Mouse (Mus musculus) lung, adult 2 months (tissue): Measurements from ENCODE around the gene Hmgn3. TPM values are rescaled to one million over a fixed set of nuclear protein-coding genes. Genes with fewer than 3 reads are reported as not detected.

Experiments
- DNase-seq: peaks from one replicate; pipeline ENCODE4 v3.0.0; 2022
- H3K4me1 ChIP-seq: fragments of 200-500 bp; 2 replicates; pipeline ENCODE4 v1.6.1; 2011; ENCODE audit warnings: low read length; ENCODE audit not compliant: control insufficient read depth, insufficient read depth
- H3K4me3 ChIP-seq: fragments of 200-500 bp; replicated peaks from 2 replicates; pipeline ENCODE3; 2011; ENCODE audit warnings: low read depth, mild to moderate bottlenecking, control low read depth, low read length; ENCODE audit errors: extremely low read depth
- CTCF ChIP-seq: fragments of 200-500 bp; IDR thresholded peaks from 2 replicates; pipeline ENCODE4 v1.5.1; 2011; ENCODE audit warnings: mild to moderate bottlenecking, low read length, control low read depth; ENCODE audit not compliant: insufficient read depth
- POLR2A ChIP-seq: fragments of 200-500 bp; IDR thresholded peaks from 2 replicates; pipeline ENCODE4 v1.6.1; 2011; ENCODE audit warnings: low read depth, mild to moderate bottlenecking, control low read depth, low read length, borderline replicate concordance; ENCODE audit errors: extremely low read depth
- WGBS: fragments of 180-500 bp; shearing (Covaris S2); methylation state at CpG from one replicate; pipeline ENCODE4 v1.1.7; 2018; 5-methylcytosine and 5-hydroxymethylcytosine counted together
- polyA plus RNA-seq: library from polyadenylated mRNA; depleted of rRNA; stranded (reverse); fragments of >200 nt; gene quantifications from 2 replicates; pipeline ENCODE4 v1.2.3, GENCODE M21; 2012

The Hmgn3 gene
- polyA plus RNA-seq, 1 experiment: 8.9 TPM

DNA sequence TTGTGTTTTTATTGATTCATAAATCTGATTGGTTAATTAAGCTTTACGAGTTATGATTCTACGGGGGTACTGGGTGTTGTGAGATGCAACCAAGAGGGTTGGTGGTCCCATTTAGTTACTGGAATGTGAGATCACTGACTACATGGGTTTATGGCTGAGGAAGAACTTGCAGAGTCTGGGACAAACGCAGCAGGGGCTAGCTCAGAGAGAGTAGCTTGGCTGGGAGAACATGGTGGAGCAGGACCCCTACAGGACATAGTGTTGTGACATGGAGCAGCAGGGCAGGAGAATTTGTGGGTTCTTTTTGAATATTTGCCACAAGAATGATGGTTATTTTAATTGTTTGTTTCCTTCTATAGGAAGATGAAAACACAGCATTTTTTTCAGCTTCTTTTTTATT, 45.7 kb downstream of the Hmgn3 start:
- Histone ChIP-seq H3K4me3 (no peak overlapping the region), H3K4me1 (no peaks in the 10 kb centered on the region)
- no peak for DNase-seq
- no peak for TF ChIP-seq POLR2A
- no peak for TF ChIP-seq CTCF
- WGBS: 81% methylated on average over 3 of the region's 3 CpGs

DNA sequence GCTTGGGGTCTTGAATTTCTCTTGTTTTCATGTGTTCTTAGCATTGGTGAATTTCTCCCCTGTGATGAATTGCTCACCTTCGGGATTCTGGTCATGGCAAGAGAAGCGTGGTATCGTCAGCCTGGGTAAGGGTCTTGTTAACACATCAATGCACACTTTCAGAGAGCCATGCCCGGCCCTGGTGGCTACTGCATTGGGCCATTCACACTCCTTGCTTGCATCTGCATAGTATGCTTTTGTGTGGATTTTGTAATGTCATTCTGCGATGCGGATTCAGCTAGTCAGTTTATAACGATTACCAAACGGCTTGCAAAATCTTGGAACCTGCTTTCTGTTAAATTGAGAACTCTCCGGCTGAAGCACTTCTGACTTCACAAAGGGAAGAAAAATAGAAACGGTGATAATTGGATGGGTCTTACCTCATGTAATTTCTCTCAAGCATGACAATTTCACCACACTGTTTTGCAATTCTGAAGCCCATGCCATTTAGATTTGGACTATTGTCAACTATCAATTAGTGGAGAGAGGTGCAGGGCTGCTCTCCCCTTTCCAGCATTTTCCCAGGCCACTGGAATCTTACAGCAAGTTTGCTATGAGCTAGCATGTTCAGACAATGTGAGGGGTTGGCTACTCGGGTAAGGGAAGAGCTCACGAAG, 47.7 kb downstream of the Hmgn3 start:
- no peak for DNase-seq
- Histone ChIP-seq H3K4me1 (no peaks in the 10 kb centered on the region), H3K4me3 (no peak overlapping the region)
- WGBS: 81% methylated on average over 12 of the region's 12 CpGs
- TF ChIP-seq CTCF (no peak), POLR2A (no peak)

DNA sequence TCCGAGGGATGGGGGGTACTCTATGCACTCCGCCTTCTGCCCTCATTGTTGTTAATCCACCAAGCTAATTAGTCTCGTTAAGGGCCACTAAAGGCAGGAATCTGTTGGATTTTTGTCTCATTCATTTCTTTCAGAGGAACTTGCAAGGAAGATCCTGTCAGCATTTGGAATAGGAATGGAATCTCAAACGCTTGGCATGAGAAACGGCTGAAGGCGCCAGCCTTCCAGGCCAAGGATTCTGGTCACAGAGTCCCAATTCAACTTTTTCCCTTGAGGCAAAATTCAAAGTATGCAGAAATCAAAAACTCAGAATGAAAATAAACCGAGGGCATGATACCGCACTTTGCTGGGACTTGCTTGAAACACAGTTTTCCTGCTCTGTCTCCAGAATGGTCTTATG, 48.7 kb downstream of the Hmgn3 start:
- DNase-seq: no peak
- WGBS: 63% methylated on average over 8 of the region's 8 CpGs
- TF ChIP-seq CTCF: no peak
- no peak for TF ChIP-seq POLR2A
- H3K4me3 ChIP-seq: no peak overlapping the region
- H3K4me1 ChIP-seq: no peaks in the 10 kb centered on the region

DNA sequence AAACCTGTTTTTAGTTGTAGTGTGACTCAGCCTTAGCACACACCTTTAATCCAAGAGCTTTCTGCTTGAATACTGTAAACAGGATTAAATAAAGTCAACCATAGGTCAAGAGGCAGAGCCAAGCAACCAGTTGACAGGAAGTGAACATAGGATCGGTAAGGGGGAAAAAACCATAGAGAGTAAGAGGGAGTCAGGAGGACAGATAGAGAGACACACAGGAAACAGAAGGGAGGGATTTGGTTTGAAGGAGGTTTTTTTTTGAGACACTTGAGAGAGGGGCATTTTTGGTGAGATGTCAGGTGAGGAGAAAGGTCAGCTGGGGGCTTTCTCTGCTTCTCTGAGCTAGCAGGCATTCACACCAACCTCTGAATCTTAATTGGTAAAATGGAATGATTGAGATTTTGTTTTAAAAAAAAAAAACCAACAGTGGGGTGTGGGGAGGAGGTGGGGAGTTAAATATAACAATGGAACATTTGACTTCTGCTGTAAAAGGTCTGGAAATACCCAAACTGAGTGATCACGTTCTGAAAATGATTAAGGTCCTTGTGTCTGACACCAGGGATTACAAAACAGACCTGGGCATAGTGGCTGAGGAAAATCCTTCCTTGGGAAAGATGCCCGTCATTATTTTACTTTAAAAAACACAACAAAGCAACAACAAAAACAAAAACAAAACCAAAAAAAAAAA, 51.7 kb downstream of the Hmgn3 start:
- Histone ChIP-seq H3K4me1 (no peaks in the 10 kb centered on the region), H3K4me3 (no peak overlapping the region)
- TF ChIP-seq POLR2A: no peak
- TF ChIP-seq CTCF: no peak
- no peak for DNase-seq
- 53% methylated on average over 3 of the region's 3 CpGs for WGBS

DNA sequence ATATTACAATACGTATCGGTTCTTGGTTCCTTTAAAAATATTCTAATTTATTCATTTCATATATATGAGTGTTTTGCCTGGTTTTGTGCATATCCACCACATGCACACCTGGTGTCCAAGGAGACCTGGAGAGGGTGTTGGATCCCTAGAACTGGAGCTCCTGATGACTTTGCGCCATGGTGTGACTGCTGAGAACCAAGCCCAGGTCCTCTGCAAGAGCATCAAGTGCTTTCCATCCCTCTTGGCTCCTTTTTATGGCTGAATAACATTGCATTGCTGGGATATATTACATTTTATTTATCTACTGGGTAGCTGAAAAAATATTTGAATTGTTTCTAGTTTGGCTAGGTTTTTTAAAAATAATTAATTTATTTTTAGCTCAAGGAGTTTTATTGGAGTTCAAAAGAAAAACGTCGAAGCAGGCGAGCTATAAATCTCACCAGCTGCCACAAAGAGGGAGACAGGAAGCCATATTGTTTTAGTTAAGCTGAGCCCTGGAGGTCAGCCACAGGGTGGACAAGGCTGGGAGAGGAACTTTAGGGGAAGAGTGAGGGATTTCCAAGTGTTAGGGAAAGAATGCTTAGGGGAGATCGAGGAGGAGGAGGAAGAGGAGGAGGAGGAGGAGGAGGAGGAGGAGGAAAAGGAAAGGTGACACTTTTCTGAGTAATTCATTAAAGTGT, 62.6 kb downstream of the Hmgn3 start:
- no peak for DNase-seq
- TF ChIP-seq POLR2A (no peak), CTCF (no peak)
- WGBS: 55% methylated on average over 7 of the region's 7 CpGs
- H3K4me3 ChIP-seq: no peak overlapping the region
- H3K4me1 ChIP-seq: no peaks in the 10 kb centered on the region

DNA sequence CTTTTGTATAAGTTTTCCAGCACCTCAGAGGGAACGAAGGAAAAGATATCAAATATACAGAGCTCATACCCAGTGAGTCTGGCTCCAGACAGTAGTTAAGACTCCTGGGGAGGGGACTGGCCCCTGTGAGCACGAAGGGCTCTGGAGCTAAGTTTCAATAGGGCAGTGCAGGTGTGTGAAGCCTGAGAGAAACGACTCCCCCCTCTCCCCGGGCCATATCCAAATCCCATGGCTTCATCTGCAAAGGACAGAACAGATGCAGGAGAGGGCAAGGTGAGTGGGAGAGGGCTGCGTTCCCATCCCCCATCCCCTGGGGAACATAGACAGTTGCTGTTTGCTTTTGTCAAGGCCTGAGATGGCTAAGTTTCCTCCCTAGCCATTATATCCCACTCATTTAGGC, 63.4 kb downstream of the Hmgn3 start:
- H3K4me1 ChIP-seq: no peaks in the 10 kb centered on the region
- WGBS: 73% methylated on average over 5 of the region's 5 CpGs
- TF ChIP-seq POLR2A (no peak), CTCF (no peak)
- DNase-seq: no peak
- no peak overlapping the region for H3K4me3 ChIP-seq

DNA sequence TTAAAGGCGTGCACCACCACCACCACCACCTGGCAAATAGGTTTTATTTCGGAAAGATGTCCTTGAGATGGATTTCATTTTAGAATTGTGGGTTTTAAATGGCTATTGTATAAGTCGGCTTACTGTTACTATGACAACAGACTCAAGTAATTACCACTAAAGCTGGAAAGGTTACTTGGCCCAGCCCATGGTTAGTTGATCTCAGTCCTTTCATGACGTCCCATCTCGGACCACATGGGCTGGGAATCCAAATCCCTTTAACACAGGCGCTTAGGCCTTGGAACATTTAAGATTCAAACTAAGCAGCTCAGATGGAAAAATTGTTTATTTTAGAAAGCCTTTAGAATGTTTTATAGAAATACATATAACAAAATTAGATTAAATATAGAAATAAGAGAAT, 64.2 kb downstream of the Hmgn3 start:
- WGBS: 85% methylated on average over 6 of the region's 6 CpGs
- Histone ChIP-seq H3K4me1 (no peaks in the 10 kb centered on the region), H3K4me3 (no peak overlapping the region)
- no peak for DNase-seq
- TF ChIP-seq CTCF (no peak), POLR2A (no peak)

DNA sequence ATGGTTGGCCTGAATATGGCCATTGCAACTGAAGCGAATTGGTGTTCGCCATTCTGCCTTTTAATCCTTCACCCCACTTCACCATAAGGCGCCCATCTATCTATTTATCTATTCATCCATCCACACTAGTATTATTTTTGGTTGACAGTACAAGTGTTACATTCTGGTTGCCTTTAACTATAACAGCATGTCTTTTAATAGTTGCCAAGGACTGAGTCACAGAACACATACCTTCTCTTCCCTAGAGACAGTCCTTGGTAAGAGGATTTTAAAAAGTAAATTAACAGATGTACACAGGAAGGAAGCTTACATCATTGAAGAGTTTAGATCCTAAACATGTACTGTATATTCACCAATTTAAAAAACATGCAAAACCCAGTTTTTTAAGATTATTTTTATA, 66.8 kb downstream of the Hmgn3 start:
- DNase-seq: no peak
- WGBS: 86% methylated on average over 3 of the region's 3 CpGs
- no peak for TF ChIP-seq CTCF
- TF ChIP-seq POLR2A: no peak
- H3K4me3 ChIP-seq: no peak overlapping the region
- H3K4me1 ChIP-seq: no peaks in the 10 kb centered on the region

DNA sequence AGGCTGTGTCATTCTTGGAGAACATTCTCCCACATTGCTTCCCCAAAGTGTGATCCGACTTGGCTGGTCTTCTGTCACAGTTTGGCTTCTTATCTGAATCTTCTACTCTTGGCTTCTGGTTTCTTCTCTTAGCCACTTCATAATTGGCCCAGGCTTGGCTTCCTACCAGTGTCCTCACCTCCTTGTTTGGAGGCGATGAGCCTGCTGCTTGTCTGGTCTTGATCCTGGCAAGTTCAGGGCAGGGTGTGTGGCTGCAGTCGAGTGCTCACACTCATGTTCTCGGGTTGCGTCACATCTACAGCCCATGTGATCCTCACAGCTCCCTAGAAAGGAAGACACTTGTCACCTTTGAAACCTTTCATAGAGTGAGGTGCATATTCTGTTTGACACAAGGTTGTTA, 78.2 kb downstream of the Hmgn3 start:
- TF ChIP-seq CTCF (no peak), POLR2A (no peak)
- DNase-seq: no peak
- 69% methylated on average over 5 of the region's 5 CpGs for WGBS

More for the DNA sequence above, 78.2 kb downstream of the Hmgn3 start:
- Histone ChIP-seq H3K4me1 (no peaks in the 10 kb centered on the region), H3K4me3 (no peak overlapping the region)
